Mouse (Mus musculus) heart, postnatal 0 days (tissue): ENCODE measurements around the gene Upk1a. TPM values are rescaled to one million over a fixed set of nuclear protein-coding genes. Genes with fewer than 3 reads are reported as not detected.

Experiments
- ATAC-seq: fragments of 200-750 bp; cut with Nextera tagmentation; 2 replicates; pipeline ENCODE4 v1.8.0; 2017; ENCODE audit warnings: low read depth, moderate number of reproducible peaks, moderate library complexity; ENCODE audit not compliant: insufficient read depth
- DNase-seq: peaks from one replicate; pipeline ENCODE4 v3.0.0-alpha.2; 2016; ENCODE audit warnings: low spot score
- H3K27ac ChIP-seq: fragments of 300-500 bp; sonication (generic); 2 replicates; pipeline ENCODE4 v1.5.1; 2014; ENCODE audit warnings: low read depth, mild to moderate bottlenecking
- H3K27me3 ChIP-seq: fragments of 300-500 bp; sonication (generic); 2 replicates; pipeline ENCODE4 v1.6.1; 2014; ENCODE audit warnings: low read length, mixed read lengths; ENCODE audit not compliant: control insufficient read depth, insufficient read depth
- H3K36me3 ChIP-seq: fragments of 300-500 bp; sonication (generic); replicated peaks from 2 replicates; pipeline ENCODE4 v1.6.1; 2014; ENCODE audit warnings: low read length, mixed read lengths; ENCODE audit not compliant: control insufficient read depth, insufficient read depth
- H3K4me1 ChIP-seq: fragments of 300-500 bp; sonication (generic); 2 replicates; pipeline ENCODE4 v1.6.1; 2014; ENCODE audit warnings: antibody characterized with exemption; ENCODE audit not compliant: control insufficient read depth, insufficient read depth
- H3K4me2 ChIP-seq: fragments of 300-500 bp; sonication (generic); 2 replicates; pipeline ENCODE4 v1.6.1; 2014; ENCODE audit warnings: low read depth, mild to moderate bottlenecking, low read length, moderate library complexity
- H3K4me3 ChIP-seq: fragments of 300-500 bp; sonication (generic); 2 replicates; pipeline ENCODE4 v1.5.1; 2014; ENCODE audit warnings: low read depth, low read length
- H3K9ac ChIP-seq: fragments of 300-500 bp; sonication (generic); replicated peaks from 2 replicates; pipeline ENCODE4 v1.6.1; 2014; ENCODE audit warnings: low read depth, low read length, mixed read lengths
- H3K9me3 ChIP-seq: fragments of 300-500 bp; sonication (generic); replicated peaks from 2 replicates; pipeline ENCODE4 v1.6.1; 2016; ENCODE audit warnings: low read length; ENCODE audit not compliant: control insufficient read depth
- CTCF ChIP-seq: IDR thresholded peaks from 2 replicates; pipeline ENCODE4 v1.5.1; 2016; ENCODE audit warnings: antibody characterized with exemption, control low read depth, low read depth
- EP300 ChIP-seq: IDR thresholded peaks from 2 replicates; pipeline ENCODE4 v1.6.1; 2016; ENCODE audit warnings: antibody characterized with exemption, low read depth
- WGBS: fragments of 180-500 bp; shearing (Covaris S2); extraction: QIAGEN DNeasy Blood & Tissue Kit; methylation state at CpG from one replicate; pipeline ENCODE4 v1.1.7; 2014; 5-methylcytosine and 5-hydroxymethylcytosine counted together
- polyA plus RNA-seq: library from polyadenylated mRNA; unstranded; fragments of >200 nt; fragmentation: Nextera tagmentation; extraction: Ambion mirVana; gene quantifications from 2 replicates; pipeline ENCODE4 v1.2.1, GENCODE M21; 2015
- total RNA-seq: library from RNA; depleted of rRNA; stranded (reverse); fragments of >200 nt; gene quantifications from 2 replicates; pipeline ENCODE4 v1.2.3, GENCODE M21; 2014; ENCODE audit warnings: low replicate concordance

Upk1a gene
- total and polyA plus RNA-seq, 2 experiments from 2014 or later, result 0.60 to 73.4 TPM

DNA sequence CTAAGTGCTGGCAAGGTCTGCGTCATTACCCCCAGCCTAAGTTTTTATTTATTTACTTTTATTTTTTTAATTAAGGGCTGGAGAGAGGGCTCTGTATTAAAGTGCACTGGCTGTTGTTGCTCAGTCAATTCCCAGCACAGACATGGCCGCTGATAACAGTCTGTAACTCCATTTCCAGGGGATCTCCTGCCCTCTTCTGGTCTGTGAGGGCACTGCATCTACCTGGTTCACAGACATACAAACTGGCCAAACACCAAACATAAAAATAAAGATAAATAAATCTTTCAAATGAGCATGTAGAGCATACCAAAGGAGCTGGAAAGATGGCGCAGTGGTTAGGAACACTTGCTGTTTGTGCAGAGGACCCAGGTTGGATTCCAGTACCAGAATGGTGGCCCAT, 6.6 kb upstream of the Upk1a start:
- H3K4me1 ChIP-seq, result no peaks in the 10 kb centered on the region
- H3K9me3 ChIP-seq, result no peaks in the 10 kb centered on the region
- H3K27me3 ChIP-seq, result no peaks in the 10 kb centered on the region
- ATAC-seq, result no peak
- H3K27ac ChIP-seq, result no peak overlapping the region
- H3K4me2 ChIP-seq, result no peak overlapping the region
- no peak for DNase-seq
- TF ChIP-seq EP300 (no peak), CTCF (peak; percentile 42)
- H3K9ac ChIP-seq, result no peak overlapping the region
- WGBS, result 86% methylated on average over 3 of the region's 3 CpGs
- peaks cover 71% of the 10 kb centered on the region for H3K36me3 ChIP-seq
- no peak overlapping the region for H3K4me3 ChIP-seq

DNA sequence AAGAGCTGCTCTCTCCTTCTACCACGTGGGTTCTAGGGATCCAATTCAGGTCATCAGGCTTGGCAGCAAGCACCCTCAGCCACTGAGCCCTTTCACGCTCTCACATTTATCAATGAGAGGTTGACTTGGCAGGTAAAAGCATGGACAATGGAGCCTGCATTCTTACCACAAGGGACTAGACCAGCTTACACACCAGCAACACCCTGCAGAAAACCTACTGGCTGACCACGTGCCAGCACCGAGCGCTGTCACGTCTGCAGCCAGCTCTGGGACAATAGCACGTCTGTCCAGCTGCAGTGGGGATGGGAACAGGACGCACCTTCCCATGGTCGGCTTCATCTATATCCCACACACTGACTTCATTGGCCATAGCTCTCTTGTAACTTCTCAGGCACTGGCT, 6.0 kb upstream of the Upk1a start:
- H3K4me1 ChIP-seq, result no peaks in the 10 kb centered on the region
- no peak overlapping the region for H3K4me2 ChIP-seq
- H3K4me3 ChIP-seq, result no peak overlapping the region
- no peaks in the 10 kb centered on the region for H3K9me3 ChIP-seq
- H3K27ac ChIP-seq, result no peak overlapping the region
- DNase-seq (no peak), ATAC-seq (no peak)
- H3K36me3 ChIP-seq, result peaks cover 66% of the 10 kb centered on the region
- TF ChIP-seq CTCF (no peak), EP300 (no peak)
- H3K9ac ChIP-seq, result no peak overlapping the region
- no peaks in the 10 kb centered on the region for H3K27me3 ChIP-seq
- WGBS, result 91% methylated on average over 9 of the region's 9 CpGs

DNA sequence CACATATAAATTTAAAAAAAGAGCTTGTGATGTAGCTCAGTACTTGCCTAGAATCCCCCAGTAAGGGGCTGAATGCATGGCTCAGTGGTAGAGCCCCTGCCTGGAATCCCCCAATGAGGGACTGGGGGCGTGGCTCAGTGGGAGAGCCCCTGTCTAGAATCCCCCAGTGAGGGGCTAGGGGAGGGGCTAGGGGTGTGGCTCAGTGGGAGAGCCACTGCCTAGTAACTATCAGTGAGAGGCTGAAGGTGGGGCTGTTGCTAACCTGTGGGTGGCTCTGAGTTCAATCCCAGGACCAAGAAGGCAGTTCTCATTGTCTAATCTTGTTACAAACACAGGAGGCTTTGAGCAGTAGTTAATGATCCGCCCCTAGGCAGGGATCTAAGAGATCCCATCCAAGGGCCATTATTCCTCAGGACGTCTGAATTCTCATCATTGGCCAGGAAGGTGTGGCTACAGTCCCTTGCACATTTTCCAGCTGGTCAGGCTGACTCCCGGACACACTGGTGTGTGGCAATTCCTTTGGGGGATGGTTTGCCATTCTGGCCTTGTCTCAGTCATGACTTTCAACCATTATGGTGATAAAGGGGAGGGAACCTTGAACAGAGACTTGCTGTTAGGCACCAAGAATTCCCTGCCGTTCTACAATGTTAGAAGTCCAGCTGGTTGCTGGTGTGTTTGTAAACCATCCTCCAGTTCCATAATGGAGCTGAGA, 2.6 kb upstream of the Upk1a start:
- Histone ChIP-seq H3K36me3 (peaks cover 39% of the 10 kb centered on the region), H3K27me3 (no peaks in the 10 kb centered on the region), H3K9ac (no peak overlapping the region), H3K4me3 (no peak overlapping the region), H3K4me2 (no peak overlapping the region), H3K9me3 (no peaks in the 10 kb centered on the region), H3K4me1 (peaks cover 5% of the 10 kb centered on the region; the same call in 1 of the 2 replicates), H3K27ac (no peak overlapping the region)
- ATAC-seq (no peak), DNase-seq (no peak)
- TF ChIP-seq EP300 (no peak), CTCF (no peak)
- 53% methylated on average over 5 of the region's 5 CpGs for WGBS

DNA sequence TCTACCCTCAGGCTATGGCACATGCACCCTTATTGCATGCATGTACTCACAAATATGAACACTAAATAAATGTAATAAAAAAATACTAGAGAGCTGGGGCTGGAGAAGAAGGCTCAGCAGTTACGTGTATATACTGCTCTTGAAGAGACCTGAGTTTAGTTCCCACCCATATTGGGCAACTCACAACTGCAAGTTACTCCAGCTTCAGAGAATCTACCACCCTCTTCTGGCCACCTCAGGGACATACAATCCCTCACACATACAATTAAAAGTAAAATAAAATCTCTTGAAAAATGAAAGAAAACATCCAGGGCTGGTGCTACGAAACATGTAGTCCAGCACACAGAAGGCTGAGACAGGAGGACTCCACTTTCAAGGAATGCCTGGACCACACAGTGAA, 1.8 kb upstream of the Upk1a start:
- no peak overlapping the region for H3K4me2 ChIP-seq
- 81% methylated on average over 2 of the region's 2 CpGs for WGBS

DNA sequence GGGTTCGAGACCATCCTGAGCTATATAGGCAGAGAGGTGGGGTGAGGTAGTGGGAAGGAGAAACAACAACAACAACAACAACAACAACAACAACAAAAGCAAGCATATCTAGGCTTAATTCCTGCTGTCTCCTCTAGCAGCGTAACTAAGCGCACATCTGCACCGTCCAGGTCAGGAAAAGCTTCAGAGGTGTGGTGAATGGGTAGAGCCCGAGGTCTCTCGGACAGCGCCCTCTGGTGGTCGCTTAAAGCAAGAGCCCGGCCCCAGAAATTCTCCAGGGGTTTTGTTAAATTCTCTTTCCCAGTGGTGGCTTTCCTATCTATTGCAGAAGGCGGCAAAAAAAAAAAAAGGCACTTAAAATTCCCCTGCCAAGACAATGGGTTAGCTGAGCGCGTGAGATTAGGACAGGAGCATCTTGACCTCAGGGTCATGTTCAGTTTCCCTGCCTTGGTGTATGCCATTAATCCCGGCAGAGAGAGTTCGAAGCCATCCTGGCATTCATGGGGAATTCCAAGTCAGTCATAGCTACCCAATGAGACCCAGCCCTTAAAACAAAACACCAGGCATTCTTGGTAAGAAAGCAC, 974 bp upstream of the Upk1a start:
- WGBS, result 21% methylated on average over 14 of the region's 14 CpGs
- H3K4me3 ChIP-seq, result no peak overlapping the region
- peak; percentile 40 for DNase-seq
- no peaks in the 10 kb centered on the region for H3K9me3 ChIP-seq
- no peak for TF ChIP-seq EP300
- TF ChIP-seq CTCF, result peak; percentile 59
- H3K4me1 ChIP-seq, result peaks cover 8% of the 10 kb centered on the region; the same call in 1 of the 2 replicates
- ATAC-seq, result peak; percentile 33; the same call in 1 of the 2 replicates
- H3K27me3 ChIP-seq, result no peaks in the 10 kb centered on the region
- H3K36me3 ChIP-seq, result peaks cover 29% of the 10 kb centered on the region
- H3K27ac ChIP-seq, result no peak overlapping the region
- H3K4me2 ChIP-seq, result no peak overlapping the region
- no peak overlapping the region for H3K9ac ChIP-seq

More for the DNA sequence above, 1.8 kb upstream of the Upk1a start:
- H3K36me3 ChIP-seq, result peaks cover 38% of the 10 kb centered on the region
- DNase-seq, result no peak
- no peaks in the 10 kb centered on the region for H3K27me3 ChIP-seq
- H3K4me1 ChIP-seq, result peaks cover 8% of the 10 kb centered on the region; the same call in 1 of the 2 replicates
- no peaks in the 10 kb centered on the region for H3K9me3 ChIP-seq
- no peak for TF ChIP-seq EP300
- peak; percentile 13; the same call in 1 of the 2 replicates for TF ChIP-seq CTCF
- H3K4me3 ChIP-seq, result no peak overlapping the region
- no peak overlapping the region for H3K27ac ChIP-seq
- H3K9ac ChIP-seq, result no peak overlapping the region
- no peak for ATAC-seq
